Mouse (Mus musculus): ENCODE data around the gene Cdhr1. TPM values are rescaled to one million over a fixed set of nuclear protein-coding genes. Genes with fewer than 3 reads are reported as not detected.

The Cdhr1 gene
- polyA plus RNA-seq, 1 experiment from 2014 or later, result 0.05 TPM

DNA sequence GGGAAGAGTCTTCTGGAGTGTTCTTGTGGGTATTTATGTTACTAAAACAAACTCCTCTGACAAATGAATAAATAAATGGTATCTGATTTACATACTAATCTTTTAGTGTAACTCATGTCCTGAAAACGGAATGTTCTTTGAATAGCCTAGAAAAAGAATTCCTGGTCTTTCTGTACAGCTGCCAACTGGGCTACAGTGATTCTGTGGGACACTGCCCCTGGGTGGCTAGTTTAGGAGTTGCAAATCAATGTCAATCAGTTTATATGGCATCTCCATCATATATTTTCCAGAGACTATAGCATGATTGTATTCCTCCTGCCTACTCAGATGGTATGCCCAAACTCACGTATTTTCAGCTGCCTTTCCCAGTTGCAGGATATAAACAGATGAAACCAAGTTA lies 33.3 kb downstream of the Cdhr1 start:
- Histone ChIP-seq H3K9me3 (ENCODE audit: control insufficient read depth, low read length) (no peaks in the 10 kb centered on the region), H3K36me3 (ENCODE audit: control insufficient read depth, insufficient read depth, low read length) (no peaks in the 10 kb centered on the region), H3K27me3 (replicated peaks; ENCODE audit: control insufficient read depth, insufficient read depth, low read length) (no peaks in the 10 kb centered on the region), H3K27ac (ENCODE audit: low read depth, low read length) (no peak overlapping the region), H3K4me1 (replicated peaks; ENCODE audit: control insufficient read depth, insufficient read depth, low read length) (no peaks in the 10 kb centered on the region), H3K9ac (ENCODE audit: low read depth, low read length) (no peak overlapping the region), H3K4me3 (ENCODE audit: low read depth, low read length) (no peak overlapping the region), H3K4me2 (no peak overlapping the region)
- DNase-seq (ENCODE audit: low spot score) (no peak), ATAC-seq (replicated peaks; ENCODE audit: low FRiP score) (no peak)
- WGBS, result 45% methylated on average over 2 of the region's 2 CpGs

DNA sequence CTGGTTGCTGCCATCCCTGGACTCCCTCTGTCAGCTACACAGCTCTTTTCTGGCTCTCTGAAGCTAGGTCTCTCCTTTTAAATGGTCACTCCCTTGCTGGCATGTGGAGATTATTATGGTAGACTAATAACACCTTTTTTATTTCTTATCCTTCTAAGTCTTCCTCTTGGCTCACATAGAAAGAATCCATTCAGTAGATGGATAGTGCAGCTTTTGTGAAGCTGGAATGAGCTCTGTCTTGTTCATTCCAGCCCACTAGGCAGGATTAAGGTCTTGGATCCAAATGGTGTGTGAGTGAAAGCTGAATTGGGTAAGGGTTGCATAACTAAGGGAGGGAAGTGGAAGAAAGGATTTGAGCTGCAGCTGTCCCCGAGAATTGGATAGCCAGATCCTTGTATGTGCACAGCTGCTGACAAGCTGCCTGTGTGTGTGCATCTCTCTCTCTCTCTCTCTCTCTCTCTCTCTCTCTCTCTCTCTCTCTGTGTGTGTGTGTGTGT lies 49.2 kb downstream of the Cdhr1 start, which contains the start of gene Rgr:
TSS of gene Rgr (minus strand) at position 51 of the 497 bp plus-strand sequence.
- H3K9me3 ChIP-seq (ENCODE audit: control insufficient read depth, low read length), result no peaks in the 10 kb centered on the region
- H3K4me1 ChIP-seq (replicated peaks; ENCODE audit: control insufficient read depth, insufficient read depth, low read length), result no peaks in the 10 kb centered on the region
- 42% methylated on average over 1 of the region's 1 CpGs for WGBS
- ATAC-seq (replicated peaks; ENCODE audit: low FRiP score), result no peak
- H3K36me3 ChIP-seq (ENCODE audit: control insufficient read depth, insufficient read depth, low read length), result no peaks in the 10 kb centered on the region
- no peak within 1 kb of the TSS for H3K4me3 ChIP-seq (ENCODE audit: low read depth, low read length)
- no peak for DNase-seq (ENCODE audit: low spot score)
- H3K4me2 ChIP-seq, result no peak within 1 kb of the TSS
- no peak within 1 kb of the TSS for H3K27ac ChIP-seq (ENCODE audit: low read depth, low read length)
- no peak within 1 kb of the TSS for H3K9ac ChIP-seq (ENCODE audit: low read depth, low read length)
- no peaks in the 10 kb centered on the region for H3K27me3 ChIP-seq (replicated peaks; ENCODE audit: control insufficient read depth, insufficient read depth, low read length)

DNA sequence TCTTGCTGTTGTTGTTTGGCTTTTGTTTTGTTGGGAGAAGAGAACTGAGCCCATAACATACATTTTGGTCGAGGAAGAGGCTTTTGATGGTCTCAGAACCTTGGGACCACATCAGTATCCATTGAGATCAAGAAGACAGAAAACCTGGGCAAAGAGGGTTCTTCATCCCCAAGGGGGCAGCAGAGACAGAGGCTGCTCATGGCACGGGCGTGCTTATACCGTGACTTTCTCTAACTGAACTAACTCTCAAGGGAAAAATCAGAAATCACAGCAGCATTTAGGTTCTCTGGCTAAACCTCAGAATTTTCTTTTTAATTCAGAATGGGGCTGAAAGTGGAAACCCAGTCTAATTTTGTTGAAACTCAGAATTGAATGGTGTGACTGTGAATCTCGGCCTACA lies 63.7 kb downstream of the Cdhr1 start:
- no peaks in the 10 kb centered on the region for H3K36me3 ChIP-seq (ENCODE audit: control insufficient read depth, insufficient read depth, low read length)
- ATAC-seq (replicated peaks; ENCODE audit: low FRiP score) (no peak), DNase-seq (ENCODE audit: low spot score) (no peak)
- whole genome bisulfite sequencing, result 56% methylated on average over 5 of the region's 5 CpGs
- no peak overlapping the region for H3K4me2 ChIP-seq
- H3K4me3 ChIP-seq (ENCODE audit: low read depth, low read length), result no peak overlapping the region
- no peaks in the 10 kb centered on the region for H3K27me3 ChIP-seq (replicated peaks; ENCODE audit: control insufficient read depth, insufficient read depth, low read length)
- H3K4me1 ChIP-seq (replicated peaks; ENCODE audit: control insufficient read depth, insufficient read depth, low read length), result no peaks in the 10 kb centered on the region
- H3K9ac ChIP-seq (ENCODE audit: low read depth, low read length), result no peak overlapping the region
- no peak overlapping the region for H3K27ac ChIP-seq (ENCODE audit: low read depth, low read length)
- no peaks in the 10 kb centered on the region for H3K9me3 ChIP-seq (ENCODE audit: control insufficient read depth, low read length)

DNA sequence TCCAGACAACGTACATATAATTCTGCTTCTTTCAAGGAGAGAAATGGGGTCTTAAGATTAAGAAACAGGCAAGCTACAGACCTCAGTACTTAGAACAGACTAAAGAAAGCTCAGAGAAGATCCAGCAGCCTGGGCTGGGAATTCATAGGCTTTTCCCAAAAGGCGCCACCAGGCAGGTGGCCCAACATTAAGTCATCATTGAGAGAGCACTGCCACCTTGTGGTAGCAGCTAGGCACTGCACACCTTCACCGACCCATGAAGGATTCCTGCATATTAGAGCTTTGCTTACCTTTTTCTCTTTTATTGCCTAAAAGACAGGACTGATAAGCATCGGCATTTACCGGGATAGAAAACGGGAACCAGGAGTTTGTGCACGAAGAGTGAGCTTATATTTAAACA lies 64.9 kb downstream of the Cdhr1 start:
- Histone ChIP-seq H3K4me2 (no peak overlapping the region), H3K36me3 (ENCODE audit: control insufficient read depth, insufficient read depth, low read length) (no peaks in the 10 kb centered on the region), H3K27me3 (replicated peaks; ENCODE audit: control insufficient read depth, insufficient read depth, low read length) (no peaks in the 10 kb centered on the region), H3K4me1 (replicated peaks; ENCODE audit: control insufficient read depth, insufficient read depth, low read length) (no peaks in the 10 kb centered on the region), H3K9me3 (ENCODE audit: control insufficient read depth, low read length) (no peaks in the 10 kb centered on the region), H3K9ac (ENCODE audit: low read depth, low read length) (no peak overlapping the region), H3K27ac (ENCODE audit: low read depth, low read length) (no peak overlapping the region), H3K4me3 (ENCODE audit: low read depth, low read length) (no peak overlapping the region)
- WGBS, result 15% methylated on average over 7 of the region's 7 CpGs
- ATAC-seq (replicated peaks; ENCODE audit: low FRiP score) (0 out of 2 replicates have a peak, but pooled peaks have one; percentile 31), DNase-seq (ENCODE audit: low spot score) (peak; percentile 39)

DNA sequence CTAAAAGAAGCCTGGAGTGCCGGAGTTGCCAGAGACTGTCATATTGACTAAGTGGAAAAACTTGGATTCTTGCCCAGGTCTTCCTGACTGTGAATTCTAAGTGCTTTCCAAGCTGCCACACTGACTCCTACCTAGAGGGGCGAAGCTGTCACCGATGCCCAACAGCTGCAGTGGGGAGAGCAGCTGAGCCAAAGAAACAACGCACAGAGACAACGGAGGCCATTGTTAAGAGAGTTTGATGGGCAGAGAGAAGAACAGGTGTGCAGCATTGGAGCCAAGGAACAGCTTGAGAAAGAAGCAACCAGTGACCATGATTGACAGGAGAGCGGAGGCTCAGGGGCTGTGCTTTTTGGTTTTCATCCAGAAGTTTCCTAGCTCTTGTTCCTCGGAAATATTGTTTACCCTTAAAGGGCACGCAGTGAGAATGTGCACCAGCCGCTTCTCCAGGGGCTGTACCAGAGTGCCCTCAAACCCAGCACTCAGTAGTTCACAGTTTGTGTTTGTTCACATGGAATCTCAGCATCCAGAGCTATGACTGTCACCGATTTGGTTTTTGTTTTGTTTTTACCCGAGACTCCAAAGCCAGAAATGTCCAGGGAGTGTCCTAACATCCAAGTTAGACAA lies 65.6 kb downstream of the Cdhr1 start:
- no peaks in the 10 kb centered on the region for H3K27me3 ChIP-seq (replicated peaks; ENCODE audit: control insufficient read depth, insufficient read depth, low read length)
- WGBS, result 84% methylated on average over 11 of the region's 11 CpGs
- no peak overlapping the region for H3K9ac ChIP-seq (ENCODE audit: low read depth, low read length)
- ATAC-seq (replicated peaks; ENCODE audit: low FRiP score) (no peak), DNase-seq (ENCODE audit: low spot score) (no peak)
- H3K9me3 ChIP-seq (ENCODE audit: control insufficient read depth, low read length), result no peaks in the 10 kb centered on the region
- H3K27ac ChIP-seq (ENCODE audit: low read depth, low read length), result no peak overlapping the region
- no peak overlapping the region for H3K4me3 ChIP-seq (ENCODE audit: low read depth, low read length)
- no peaks in the 10 kb centered on the region for H3K4me1 ChIP-seq (replicated peaks; ENCODE audit: control insufficient read depth, insufficient read depth, low read length)
- no peak overlapping the region for H3K4me2 ChIP-seq
- H3K36me3 ChIP-seq (ENCODE audit: control insufficient read depth, insufficient read depth, low read length), result no peaks in the 10 kb centered on the region

DNA sequence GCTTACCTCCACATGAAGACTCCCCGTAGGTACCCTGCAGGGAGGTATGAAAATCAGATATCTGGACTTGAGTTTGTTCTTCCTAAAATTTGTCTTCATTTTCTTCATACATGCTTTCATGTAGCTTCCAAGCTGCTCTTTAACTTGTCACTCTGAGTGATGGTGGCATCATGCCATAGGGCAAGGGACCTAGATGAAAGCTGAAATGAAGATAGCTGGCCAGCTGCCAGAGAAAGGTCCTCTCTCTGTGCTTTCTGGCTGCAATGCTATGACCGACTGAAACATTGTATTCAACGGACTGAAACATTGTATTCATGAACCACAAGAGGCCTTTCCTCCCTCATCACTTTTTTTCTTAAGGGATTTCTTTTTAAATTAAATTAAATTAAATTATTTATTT lies 69.6 kb downstream of the Cdhr1 start:
- WGBS, result 87% methylated on average over 3 of the region's 3 CpGs
- ATAC-seq (replicated peaks; ENCODE audit: low FRiP score), result no peak
- no peak for DNase-seq (ENCODE audit: low spot score)

DNA sequence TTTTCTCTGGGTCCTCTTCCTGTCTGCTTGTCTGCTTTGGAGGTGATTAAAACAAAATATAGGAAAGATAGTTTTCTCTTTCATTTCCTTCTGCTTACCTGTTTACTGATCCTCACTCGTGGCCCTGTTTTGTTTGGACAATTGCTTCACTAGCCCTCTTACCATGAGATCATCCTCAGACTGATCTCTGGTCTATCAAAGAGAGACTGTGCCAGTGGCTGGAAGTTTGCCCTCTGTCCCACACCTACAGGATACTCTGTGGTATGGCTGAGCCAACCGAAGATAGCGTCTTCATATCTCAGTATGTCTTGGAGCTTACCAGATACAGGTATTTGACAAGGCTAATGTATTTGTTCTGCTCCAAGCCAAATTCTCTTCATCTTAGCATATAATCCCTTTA lies 70.2 kb downstream of the Cdhr1 start:
- Histone ChIP-seq H3K4me1 (replicated peaks; ENCODE audit: control insufficient read depth, insufficient read depth, low read length) (no peaks in the 10 kb centered on the region), H3K36me3 (ENCODE audit: control insufficient read depth, insufficient read depth, low read length) (no peaks in the 10 kb centered on the region), H3K9me3 (ENCODE audit: control insufficient read depth, low read length) (no peaks in the 10 kb centered on the region), H3K4me3 (ENCODE audit: low read depth, low read length) (no peak overlapping the region), H3K27me3 (replicated peaks; ENCODE audit: control insufficient read depth, insufficient read depth, low read length) (no peaks in the 10 kb centered on the region), H3K9ac (ENCODE audit: low read depth, low read length) (no peak overlapping the region), H3K27ac (ENCODE audit: low read depth, low read length) (no peak overlapping the region), H3K4me2 (no peak overlapping the region)
- WGBS, result 90% methylated on average over 3 of the region's 3 CpGs
- ATAC-seq (replicated peaks; ENCODE audit: low FRiP score) (no peak), DNase-seq (ENCODE audit: low spot score) (no peak)

More for the DNA sequence above, 69.6 kb downstream of the Cdhr1 start:
- H3K27me3 ChIP-seq (replicated peaks; ENCODE audit: control insufficient read depth, insufficient read depth, low read length), result no peaks in the 10 kb centered on the region
- H3K4me1 ChIP-seq (replicated peaks; ENCODE audit: control insufficient read depth, insufficient read depth, low read length), result no peaks in the 10 kb centered on the region
- no peak overlapping the region for H3K9ac ChIP-seq (ENCODE audit: low read depth, low read length)
- no peak overlapping the region for H3K4me2 ChIP-seq
- H3K4me3 ChIP-seq (ENCODE audit: low read depth, low read length), result no peak overlapping the region
- H3K27ac ChIP-seq (ENCODE audit: low read depth, low read length), result no peak overlapping the region
- no peaks in the 10 kb centered on the region for H3K9me3 ChIP-seq (ENCODE audit: control insufficient read depth, low read length)
- H3K36me3 ChIP-seq (ENCODE audit: control insufficient read depth, insufficient read depth, low read length), result no peaks in the 10 kb centered on the region

Other genes starting within 250 kb of the Cdhr1 start
- gene Ccser2, start 129.6 kb downstream of the Cdhr1 start, polyA plus RNA-seq (2014; fragmentation: Nextera tagmentation; extraction: Ambion mirVana), result 10.7 and 11.1 TPM in 2 replicates
- not detected in 2 replicates for gene Rgr, start 49.4 kb downstream of the Cdhr1 start, polyA plus RNA-seq (2014; fragmentation: Nextera tagmentation; extraction: Ambion mirVana)
- not detected in 2 replicates for gene Lrit1, start 43.5 kb downstream of the Cdhr1 start, polyA plus RNA-seq (2014; fragmentation: Nextera tagmentation; extraction: Ambion mirVana)
- not detected in 2 replicates for gene Lrit2, start 30.4 kb downstream of the Cdhr1 start, polyA plus RNA-seq (2014; fragmentation: Nextera tagmentation; extraction: Ambion mirVana)
- gene 2610528A11Rik, start 15.7 kb upstream of the Cdhr1 start, polyA plus RNA-seq (2014; fragmentation: Nextera tagmentation; extraction: Ambion mirVana), result 0.25 and 0.45 TPM in 2 replicates
- 260 and 286 TPM in 2 replicates for gene Ghitm, start 36.9 kb upstream of the Cdhr1 start, polyA plus RNA-seq (2014; fragmentation: Nextera tagmentation; extraction: Ambion mirVana)

All from liver, embryonic 11.5 days (tissue).